Mouse (Mus musculus) limb, embryonic 14.5 days (tissue): Measurements from ENCODE around the gene Tbc1d17. TPM values are rescaled to one million over a fixed set of nuclear protein-coding genes. Genes with fewer than 3 reads are reported as not detected.
A peak's percentile ranks its signal among the peaks of the same experiment; 100 is the strongest.

Experiments used
- ATAC-seq: fragments of 200-750 bp; cut with Nextera tagmentation; 2 replicates; pipeline ENCODE4 v1.8.0; 2017; ENCODE audit warnings: low read depth, moderate number of reproducible peaks, moderate TSS enrichment; ENCODE audit not compliant: low FRiP score
- DNase-seq: peaks from one replicate; pipeline ENCODE4 v3.0.0-alpha.2; 2015; ENCODE audit warnings: low spot score
- H3K27ac ChIP-seq: fragments of 300-500 bp; sonication (generic); replicated peaks from 2 replicates; pipeline ENCODE4 v1.5.1; 2014; ENCODE audit warnings: low read depth, mild to moderate bottlenecking, low read length, moderate library complexity, mixed read lengths
- H3K27me3 ChIP-seq: fragments of 300-500 bp; sonication (generic); 2 replicates; pipeline ENCODE4 v1.6.1; 2014; ENCODE audit warnings: low read length, mixed read lengths; ENCODE audit not compliant: control insufficient read depth, insufficient read depth
- H3K36me3 ChIP-seq: fragments of 300-500 bp; sonication (generic); 2 replicates; pipeline ENCODE4 v1.6.1; 2014; ENCODE audit warnings: mild to moderate bottlenecking, low read length, moderate library complexity, mixed read lengths; ENCODE audit not compliant: control insufficient read depth, insufficient read depth
- H3K4me1 ChIP-seq: fragments of 300-500 bp; sonication (generic); 2 replicates; pipeline ENCODE4 v1.6.1; 2014; ENCODE audit warnings: antibody characterized with exemption, low read length, mixed read lengths; ENCODE audit not compliant: control insufficient read depth, insufficient read depth
- H3K4me2 ChIP-seq: fragments of 300-500 bp; sonication (generic); replicated peaks from 2 replicates; pipeline ENCODE4 v1.6.1; 2014; ENCODE audit warnings: low read depth, mild to moderate bottlenecking, low read length, moderate library complexity; ENCODE audit not compliant: severe bottlenecking
- H3K4me3 ChIP-seq: fragments of 300-500 bp; sonication (generic); replicated peaks from 2 replicates; pipeline ENCODE4 v1.5.1; 2014; ENCODE audit warnings: low read length
- H3K9ac ChIP-seq: fragments of 300-500 bp; sonication (generic); 2 replicates; pipeline ENCODE4 v1.6.1; 2014; ENCODE audit warnings: mild to moderate bottlenecking, low read depth, low read length, moderate library complexity; ENCODE audit not compliant: severe bottlenecking
- H3K9me3 ChIP-seq: fragments of 300-500 bp; sonication (generic); 2 replicates; pipeline ENCODE4 v1.6.1; 2016; ENCODE audit warnings: low read length; ENCODE audit not compliant: control insufficient read depth
- POLR2A ChIP-seq: fragments of 200-500 bp; IDR thresholded peaks from 2 replicates; pipeline ENCODE4 v1.8.0; 2012; ENCODE audit warnings: inconsistent platforms, mild to moderate bottlenecking, moderate library complexity, borderline replicate concordance; ENCODE audit not compliant: insufficient read depth, insufficient read length; ENCODE audit errors: extremely low read depth
- WGBS: fragments of 180-500 bp; shearing (Covaris S2); extraction: QIAGEN DNeasy Blood & Tissue Kit; methylation state at CpG from one replicate; pipeline ENCODE4 v1.1.7; 2014; 5-methylcytosine and 5-hydroxymethylcytosine counted together
- polyA plus RNA-seq, 2 experiments: library from polyadenylated mRNA; depleted of rRNA in 1 of 2; stranded (reverse) in 1 of 2; unstranded in 1 of 2; fragments of >200 nt; fragmentation: Nextera tagmentation in 1 of 2; extraction: Ambion mirVana in 1 of 2; gene quantifications; 2 replicates each; pipeline versions ENCODE4 v1.2.1 to v1.2.3; 2012 to 2014

Gene Tbc1d17
- polyA plus RNA-seq, 2 experiments = 76.0 to 86.0 TPM

DNA sequence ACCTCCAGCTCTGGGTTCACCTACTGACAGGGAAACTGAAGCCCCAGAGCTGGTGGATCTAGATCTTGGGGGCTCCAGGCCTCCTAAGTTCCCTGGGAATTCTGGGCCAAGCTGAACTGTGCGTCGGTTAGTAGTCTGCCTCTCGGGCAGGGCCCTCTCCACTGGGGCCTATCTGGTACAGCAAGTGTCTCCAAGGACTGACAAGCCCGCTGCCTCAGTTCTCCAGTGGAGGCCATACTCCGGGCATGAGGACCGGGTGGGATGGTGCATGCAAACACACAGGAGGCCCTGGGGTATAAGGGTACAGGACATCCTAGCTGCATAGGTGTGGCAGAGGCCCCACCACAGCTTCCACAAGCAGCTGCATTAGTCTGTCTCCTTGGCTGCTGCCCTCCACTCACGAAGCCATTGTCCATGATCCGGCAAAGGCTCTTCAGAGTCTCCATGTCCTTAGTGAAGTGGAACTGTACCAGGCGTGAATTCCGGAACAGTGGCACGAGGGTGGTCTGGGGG is 15.2 kb upstream of the Tbc1d17 start:
- Histone ChIP-seq H3K4me3 (no peak overlapping the region), H3K27ac (0 out of 2 replicates have a peak overlapping the region, but pooled peaks have one; percentile 8), H3K9ac (no peak overlapping the region), H3K27me3 (no peaks in the 10 kb centered on the region), H3K4me2 (no peak overlapping the region), H3K4me1 (peaks cover 32% of the 10 kb centered on the region), H3K9me3 (no peaks in the 10 kb centered on the region), H3K36me3 (peaks cover 63% of the 10 kb centered on the region)
- no peak for DNase-seq
- ATAC-seq = no peak
- no peak for TF ChIP-seq POLR2A
- 93% methylated on average over 11 of the region's 11 CpGs for WGBS

- no peak for DNase-seq
- Histone ChIP-seq H3K9ac (no peak overlapping the region), H3K9me3 (no peaks in the 10 kb centered on the region), H3K27me3 (no peaks in the 10 kb centered on the region), H3K4me2 (no peak overlapping the region), H3K4me3 (no peak overlapping the region), H3K36me3 (peaks cover 63% of the 10 kb centered on the region), H3K4me1 (peaks cover 31% of the 10 kb centered on the region), H3K27ac (no peak overlapping the region)
- ATAC-seq = no peak
- WGBS = 91% methylated on average over 14 of the region's 14 CpGs
- no peak for TF ChIP-seq POLR2A
These were observed 14.3 kb upstream of the Tbc1d17 start for GRCm38 (mm10) chr7:44863210-44863609.

- H3K27ac ChIP-seq = no peak overlapping the region
- no peaks in the 10 kb centered on the region for H3K9me3 ChIP-seq
- H3K36me3 ChIP-seq = peaks cover 60% of the 10 kb centered on the region
- ATAC-seq = no peak
- H3K4me2 ChIP-seq = no peak overlapping the region
- H3K27me3 ChIP-seq = no peaks in the 10 kb centered on the region
- no peak overlapping the region for H3K9ac ChIP-seq
- DNase-seq = no peak
- WGBS = 85% methylated on average over 8 of the region's 8 CpGs
- H3K4me3 ChIP-seq = no peak overlapping the region
- peaks cover 27% of the 10 kb centered on the region for H3K4me1 ChIP-seq
- no peak for TF ChIP-seq POLR2A
These were observed 13.6 kb upstream of the Tbc1d17 start for GRCm38 (mm10) chr7:44862434-44862833.

DNA sequence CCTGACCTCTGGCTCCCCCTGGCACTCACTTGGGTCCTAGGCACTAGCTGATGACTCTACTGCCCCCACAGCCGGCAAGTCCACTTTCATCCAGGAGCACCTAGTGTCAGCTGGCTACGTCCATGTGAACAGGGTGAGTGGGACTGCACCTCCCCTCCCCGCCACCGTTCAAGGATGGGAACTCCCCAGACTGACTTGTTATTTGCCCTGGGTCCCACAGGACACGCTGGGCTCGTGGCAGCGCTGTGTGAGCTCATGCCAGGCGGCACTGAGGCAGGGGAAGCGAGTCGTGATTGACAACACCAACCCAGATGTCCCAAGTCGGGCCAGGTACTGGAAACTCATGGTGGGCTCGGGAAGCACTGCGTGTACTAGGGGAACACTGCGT is 12.5 kb upstream of the Tbc1d17 start:
- Histone ChIP-seq H3K9me3 (no peaks in the 10 kb centered on the region), H3K27ac (no peak overlapping the region), H3K4me1 (peaks cover 20% of the 10 kb centered on the region), H3K36me3 (peaks cover 56% of the 10 kb centered on the region), H3K27me3 (no peaks in the 10 kb centered on the region), H3K4me2 (no peak overlapping the region), H3K9ac (no peak overlapping the region), H3K4me3 (no peak overlapping the region)
- DNase-seq (no peak), ATAC-seq (no peak)
- no peak for TF ChIP-seq POLR2A
- 84% methylated on average over 14 of the region's 14 CpGs for WGBS

DNA sequence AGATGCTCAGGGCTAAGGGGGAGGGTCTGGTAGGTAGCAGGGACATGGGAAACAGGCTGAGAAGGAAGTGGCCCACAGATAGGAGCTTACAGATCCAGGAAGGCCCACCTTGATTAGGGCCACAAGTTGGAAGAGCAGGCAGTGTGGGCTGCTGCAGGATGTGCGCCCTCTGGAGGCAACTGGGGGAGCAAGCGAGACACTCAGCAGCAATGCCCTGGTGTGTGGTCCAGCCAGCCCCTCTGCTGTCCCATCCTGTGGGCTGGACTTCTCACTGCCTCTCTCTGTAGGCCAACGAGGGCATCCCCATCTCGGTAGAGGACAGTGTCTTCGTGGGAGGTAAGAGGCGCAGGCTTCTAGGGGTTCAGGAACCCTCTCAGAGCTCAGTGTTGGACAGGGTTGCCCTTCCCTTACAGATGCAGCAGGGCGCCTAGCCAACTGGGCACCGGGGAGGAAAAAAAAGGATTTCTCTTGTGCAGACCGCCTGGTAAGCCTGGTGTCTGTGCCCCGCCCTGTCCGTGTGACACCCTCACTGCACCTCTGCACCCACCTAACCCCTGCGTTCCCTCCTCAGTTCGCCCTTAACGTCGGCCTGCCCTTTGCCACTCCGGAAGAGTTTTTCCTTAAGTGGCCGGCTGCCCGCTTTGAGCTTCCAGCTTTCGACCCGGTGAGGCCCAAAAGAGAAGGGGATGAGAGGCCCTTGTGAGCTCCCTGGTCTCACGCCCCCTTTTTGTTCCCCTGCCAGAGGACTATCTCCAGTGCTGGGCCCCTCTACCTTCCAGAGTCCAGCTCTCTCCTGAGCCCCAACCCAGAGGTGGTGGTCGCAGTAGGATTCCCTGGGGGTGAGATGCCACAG is 11.9 kb upstream of the Tbc1d17 start:
- Histone ChIP-seq H3K9me3 (no peaks in the 10 kb centered on the region), H3K4me2 (no peak overlapping the region), H3K27me3 (no peaks in the 10 kb centered on the region), H3K4me1 (peaks cover 16% of the 10 kb centered on the region), H3K9ac (no peak overlapping the region), H3K36me3 (peaks cover 50% of the 10 kb centered on the region), H3K4me3 (no peak overlapping the region), H3K27ac (0 out of 2 replicates have a peak overlapping the region, but pooled peaks have one; percentile 13)
- ATAC-seq (peak; percentile 19), DNase-seq (peak; percentile 69)
- no peak for TF ChIP-seq POLR2A
- 64% methylated on average over 21 of the region's 22 CpGs for WGBS
